ENCODE assay signal across 8 mouse cellular contexts in the genomic region with DNA sequence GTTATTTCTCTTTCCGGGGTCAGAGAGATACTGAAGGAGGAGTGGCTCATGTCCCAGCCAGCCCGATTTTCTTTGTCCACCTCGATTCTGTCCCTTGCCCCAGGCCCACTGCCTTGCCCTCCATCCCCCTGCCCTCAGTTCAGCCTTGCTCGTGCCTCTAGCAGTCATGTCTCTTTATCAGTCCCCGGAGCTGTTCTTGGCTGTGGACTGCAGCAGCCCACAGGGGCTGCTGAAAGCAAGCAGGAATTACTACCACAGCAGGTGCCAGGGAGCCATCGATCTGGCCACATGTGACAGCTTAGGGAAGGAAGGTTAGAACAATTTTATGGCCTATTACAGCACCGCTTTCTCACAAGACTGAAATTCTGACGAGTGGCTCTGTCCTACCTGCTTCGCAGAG.
A peak's percentile ranks its signal among the peaks of the same experiment; 100 is the strongest.
DNase-seq lines count a peak whose midpoint lies in the region; ATAC-seq lines count a peak whose summit lies in the region.

No protein-coding gene starts in this region.

- DNase-seq in heart, adult 9 months (ENCODE audit: low spot score in 2 of 2): no peak
- peak; percentile 26 for DNase-seq in neural tube, embryonic 11.5 days (ENCODE audit: low spot score)
- no peak for DNase-seq in neural tube, embryonic 10.5 days (ENCODE audit: extremely low spot score, low spot score)
- DNase-seq in adrenal gland, adult 18-20 months (ENCODE audit: low spot score in 2 of 2): no peak
- DNase-seq in left cerebral cortex, postnatal 10 days (ENCODE audit: extremely low spot score in 1 of 2, low spot score in 2 of 2): no peak

- no peak for ATAC-seq in heart, embryonic 13.5 days (ENCODE audit: extremely low read depth, insufficient number of reproducible peaks, low FRiP score, low TSS enrichment)
- ATAC-seq in neural tube, embryonic 11.5 days (ENCODE audit: insufficient read depth, low FRiP score, low TSS enrichment): peak; percentile 33; the same call in 1 of the 2 replicates
- ATAC-seq in limb, embryonic 13.5 days (ENCODE audit: low FRiP score, low read depth): peak; percentile 54; the same call in 1 of the 2 replicates
- ATAC-seq in megakaryocyte progenitor cell, adult 5-6 weeks (replicated peaks; ENCODE audit: poor library complexity): no peak

- peak overlapping the region; percentile 50; the same call in 1 of the 2 replicates for H3K9ac ChIP-seq in heart, embryonic 13.5 days
- H3K9ac ChIP-seq in neural tube, embryonic 11.5 days (ENCODE audit: low read length): no peak overlapping the region
- peak overlapping the region; percentile 48 for H3K9ac ChIP-seq in limb, embryonic 13.5 days

- H3K4me1 ChIP-seq in heart, embryonic 13.5 days: peaks cover 7% of the 10 kb centered on the region
- peaks cover 3% of the 10 kb centered on the region; the same call in 1 of the 2 replicates for H3K4me1 ChIP-seq in neural tube, embryonic 11.5 days (ENCODE audit: control insufficient read depth, insufficient read depth, low read length)
- peaks cover 14% of the 10 kb centered on the region for H3K4me1 ChIP-seq in limb, embryonic 13.5 days

- intact Hi-C loops in left cerebral cortex, postnatal 10 days (cut with DNase I): no loop called here

- no peaks in the 10 kb centered on the region for H3K9me3 ChIP-seq in heart, embryonic 13.5 days
- no peaks in the 10 kb centered on the region for H3K9me3 ChIP-seq in neural tube, embryonic 11.5 days (ENCODE audit: control insufficient read depth, low read length)
- H3K9me3 ChIP-seq in limb, embryonic 13.5 days: no peaks in the 10 kb centered on the region

- H3K36me3 ChIP-seq in heart, embryonic 13.5 days: no peaks in the 10 kb centered on the region
- no peaks in the 10 kb centered on the region for H3K36me3 ChIP-seq in neural tube, embryonic 11.5 days (ENCODE audit: control insufficient read depth, insufficient read depth, low read length)
- H3K36me3 ChIP-seq in limb, embryonic 13.5 days: no peaks in the 10 kb centered on the region

- no peak overlapping the region for H3K27ac ChIP-seq in heart, embryonic 13.5 days (replicated peaks)
- no peak overlapping the region for H3K27ac ChIP-seq in neural tube, embryonic 11.5 days (ENCODE audit: low read depth, low read length)
- no peak overlapping the region for H3K27ac ChIP-seq in limb, embryonic 13.5 days

- 43% methylated on average over 9 of the region's 9 CpGs for WGBS in heart, embryonic 13.5 days
- 29% methylated on average over 9 of the region's 9 CpGs for WGBS in neural tube, embryonic 11.5 days
- WGBS in limb, embryonic 13.5 days: 26% methylated on average over 9 of the region's 9 CpGs

- H3K27me3 ChIP-seq in heart, embryonic 13.5 days (replicated peaks): no peaks in the 10 kb centered on the region
- H3K27me3 ChIP-seq in neural tube, embryonic 11.5 days (ENCODE audit: control insufficient read depth, insufficient read depth, low read length): no peaks in the 10 kb centered on the region
- no peaks in the 10 kb centered on the region for H3K27me3 ChIP-seq in limb, embryonic 13.5 days

- peak overlapping the region; percentile 54 for H3K4me2 ChIP-seq in heart, embryonic 13.5 days
- H3K4me2 ChIP-seq in neural tube, embryonic 11.5 days (ENCODE audit: low read depth): no peak overlapping the region
- H3K4me2 ChIP-seq in limb, embryonic 13.5 days (replicated peaks): peak overlapping the region; percentile 50

- H3K4me3 ChIP-seq in heart, embryonic 13.5 days: peak overlapping the region; percentile 32
- no peak overlapping the region for H3K4me3 ChIP-seq in neural tube, embryonic 11.5 days (ENCODE audit: low read depth, low read length)
- H3K4me3 ChIP-seq in limb, embryonic 13.5 days: no peak overlapping the region; the same call in 1 of the 2 replicates

Comparison
In these comparisons a context has a peak if more than half of its experiments do, and no peak if none do; other contexts are left out.
1. ATAC-seq: peak in neural tube, embryonic 11.5 days (single experiment) and limb, embryonic 13.5 days (single experiment); none in heart, embryonic 13.5 days (single experiment) and megakaryocyte progenitor cell, adult 5-6 weeks (single experiment).